Mouse (Mus musculus): ENCODE data around the gene Olfr975.
"Not testable (repeated sequence)": the region's sequence is repeated elsewhere in the genome, so short reads cannot be mapped to it uniquely, and the experiment has no call there.

Olfr975 gene

GRCm38 (mm10) chr9:39951946-39952345, at the start of gene Olfr975:
TSS of gene Olfr975 (minus strand) at chr9:39952046.
- DNase-seq (ENCODE audit: low read depth, low spot score), result no peak

- no peak for DNase-seq (ENCODE audit: low read depth, low spot score)
Measured at GRCm38 (mm10) chr9:39991813-39992212, 40.0 kb upstream of the Olfr975 start, which contains the start of gene Olfr978. TSS of gene Olfr978 (plus strand) at chr9:39992113.

GRCm38 (mm10) chr9:39976581-39977145, 24.8 kb upstream of the Olfr975 start:
- DNase-seq (ENCODE audit: low read depth, low spot score), result not testable (repeated sequence)

GRCm38 (mm10) chr9:39961033-39961432, 9.2 kb upstream of the Olfr975 start, which contains the start of gene Olfr976:
TSS of gene Olfr976 (minus strand) at chr9:39961133.
- DNase-seq (ENCODE audit: low read depth, low spot score), result not testable (repeated sequence)

GRCm38 (mm10) chr9:39937201-39937600, 14.6 kb downstream of the Olfr975 start, which contains the start of gene Olfr974:
TSS of gene Olfr974 (plus strand) at chr9:39937501.
- no peak for DNase-seq (ENCODE audit: low read depth, low spot score)

- not testable (repeated sequence) for DNase-seq (ENCODE audit: low read depth, low spot score)
Measured at GRCm38 (mm10) chr9:39928837-39929236, 23.0 kb downstream of the Olfr975 start.

GRCm38 (mm10) chr9:39927975-39928836, 23.6 kb downstream of the Olfr975 start:
- not testable (repeated sequence) for DNase-seq (ENCODE audit: low read depth, low spot score)

GRCm38 (mm10) chr9:39909939-39910338, 41.9 kb downstream of the Olfr975 start:
- no peak for DNase-seq (ENCODE audit: low read depth, low spot score)

- DNase-seq (ENCODE audit: low read depth, low spot score), result no peak
Measured at GRCm38 (mm10) chr9:39907036-39907435, 44.8 kb downstream of the Olfr975 start, which contains the start of gene Olfr229. TSS of gene Olfr229 (plus strand) at chr9:39907336.

- DNase-seq (ENCODE audit: low read depth, low spot score), result no peak
Measured at GRCm38 (mm10) chr9:39905106-39905505, 46.7 kb downstream of the Olfr975 start.

Data from c-Kit-negative CD71-positive TER-119-positive erythroid progenitor cells, embryonic 14.5 days (primary cell).